Mouse (Mus musculus) intestine, embryonic 15.5 days (tissue): ENCODE data around the gene Negr1. TPM values are rescaled to one million over a fixed set of nuclear protein-coding genes. Genes with fewer than 3 reads are reported as not detected.

Experiments
- ATAC-seq: fragments of 200-750 bp; cut with Nextera tagmentation; 2 replicates; pipeline ENCODE4 v1.8.0; 2017; ENCODE audit warnings: moderate TSS enrichment, moderate library complexity
- H3K27ac ChIP-seq: fragments of 300-500 bp; sonication (generic); 2 replicates; pipeline ENCODE4 v1.5.1; 2015; ENCODE audit warnings: mild to moderate bottlenecking, inconsistent platforms
- H3K27me3 ChIP-seq: fragments of 300-500 bp; sonication (generic); replicated peaks from 2 replicates; pipeline ENCODE4 v1.6.1; 2015; ENCODE audit warnings: inconsistent platforms
- H3K36me3 ChIP-seq: fragments of 300-500 bp; sonication (generic); 2 replicates; pipeline ENCODE4 v1.6.1; 2015; ENCODE audit warnings: inconsistent platforms
- H3K4me1 ChIP-seq: fragments of 300-500 bp; sonication (generic); replicated peaks from 2 replicates; pipeline ENCODE4 v1.6.1; 2015; ENCODE audit warnings: inconsistent platforms
- H3K4me2 ChIP-seq: fragments of 300-500 bp; sonication (generic); replicated peaks from 2 replicates; pipeline ENCODE4 v1.6.1; 2015; ENCODE audit warnings: mild to moderate bottlenecking, inconsistent platforms
- H3K4me3 ChIP-seq: fragments of 300-500 bp; sonication (generic); replicated peaks from 2 replicates; pipeline ENCODE4 v1.5.1; 2015; ENCODE audit warnings: inconsistent platforms
- H3K9ac ChIP-seq: fragments of 300-500 bp; sonication (generic); 2 replicates; pipeline ENCODE4 v1.6.1; 2015; ENCODE audit warnings: inconsistent platforms
- H3K9me3 ChIP-seq: fragments of 300-500 bp; sonication (generic); 2 replicates; pipeline ENCODE4 v1.6.1; 2016; ENCODE audit warnings: inconsistent platforms
- WGBS: fragments of 180-500 bp; shearing (Covaris S2); methylation state at CpG from one replicate; pipeline ENCODE4 v1.1.7; 2015; 5-methylcytosine and 5-hydroxymethylcytosine counted together
- polyA plus RNA-seq: library from polyadenylated mRNA; unstranded; fragments of >200 nt; fragmentation: Nextera tagmentation; extraction: Ambion mirVana; gene quantifications from 2 replicates; pipeline ENCODE4 v1.2.1, GENCODE M21; 2015

Negr1 gene
- polyA plus RNA-seq, 1 experiment from 2014 or later = 3.8 TPM

- Histone ChIP-seq H3K36me3 (no peaks in the 10 kb centered on the region), H3K4me3 (no peak overlapping the region)
These were observed 369.9 kb downstream of the Negr1 start for GRCm38 (mm10) chr3:156931540-156931939.

GRCm38 (mm10) chr3:156934778-156935290, 373.2 kb downstream of the Negr1 start:
- Histone ChIP-seq H3K4me2 (no peak overlapping the region), H3K36me3 (no peaks in the 10 kb centered on the region), H3K27me3 (no peaks in the 10 kb centered on the region), H3K9ac (no peak overlapping the region), H3K4me1 (no peaks in the 10 kb centered on the region), H3K27ac (no peak overlapping the region), H3K4me3 (no peak overlapping the region), H3K9me3 (no peaks in the 10 kb centered on the region)
- ATAC-seq = no peak
- 53% methylated on average over 5 of the region's 5 CpGs for WGBS

More at GRCm38 (mm10) chr3:156931540-156931939, 369.9 kb downstream of the Negr1 start:
- Histone ChIP-seq H3K9me3 (no peaks in the 10 kb centered on the region), H3K27me3 (no peaks in the 10 kb centered on the region), H3K27ac (no peak overlapping the region), H3K9ac (no peak overlapping the region), H3K4me1 (no peaks in the 10 kb centered on the region), H3K4me2 (no peak overlapping the region)
- ATAC-seq = peak; percentile 91
- 87% methylated on average over 1 of the region's 1 CpGs for WGBS

GRCm38 (mm10) chr3:156947404-156947803, 385.8 kb downstream of the Negr1 start:
- H3K27ac ChIP-seq = no peak overlapping the region
- H3K9me3 ChIP-seq = no peaks in the 10 kb centered on the region
- no peak overlapping the region for H3K9ac ChIP-seq
- no peak for ATAC-seq
- no peaks in the 10 kb centered on the region for H3K4me1 ChIP-seq
- WGBS = 70% methylated on average over 6 of the region's 6 CpGs
- no peak overlapping the region for H3K4me2 ChIP-seq
- no peaks in the 10 kb centered on the region for H3K36me3 ChIP-seq
- no peak overlapping the region for H3K4me3 ChIP-seq
- H3K27me3 ChIP-seq = no peaks in the 10 kb centered on the region

GRCm38 (mm10) chr3:156952970-156953369, 391.4 kb downstream of the Negr1 start:
- Histone ChIP-seq H3K27ac (no peak overlapping the region), H3K27me3 (no peaks in the 10 kb centered on the region), H3K4me3 (no peak overlapping the region), H3K4me1 (no peaks in the 10 kb centered on the region), H3K4me2 (no peak overlapping the region), H3K36me3 (no peaks in the 10 kb centered on the region), H3K9ac (no peak overlapping the region), H3K9me3 (no peaks in the 10 kb centered on the region)
- WGBS = 74% methylated on average over 6 of the region's 6 CpGs
- no peak for ATAC-seq

- Histone ChIP-seq H3K9me3 (no peaks in the 10 kb centered on the region), H3K27me3 (no peaks in the 10 kb centered on the region), H3K36me3 (no peaks in the 10 kb centered on the region), H3K9ac (no peak overlapping the region), H3K4me3 (no peak overlapping the region), H3K27ac (no peak overlapping the region), H3K4me2 (no peak overlapping the region), H3K4me1 (no peaks in the 10 kb centered on the region)
- ATAC-seq = no peak
- 81% methylated on average over 4 of the region's 4 CpGs for WGBS
These were observed 393.5 kb downstream of the Negr1 start for GRCm38 (mm10) chr3:156955094-156955493.

- H3K4me2 ChIP-seq = no peak overlapping the region
- H3K4me3 ChIP-seq = no peak overlapping the region
- no peak overlapping the region for H3K9ac ChIP-seq
- H3K27me3 ChIP-seq = no peaks in the 10 kb centered on the region
- H3K36me3 ChIP-seq = no peaks in the 10 kb centered on the region
- no peak for ATAC-seq
- H3K9me3 ChIP-seq = no peaks in the 10 kb centered on the region
- no peaks in the 10 kb centered on the region for H3K4me1 ChIP-seq
- no peak overlapping the region for H3K27ac ChIP-seq
- WGBS = 97% methylated on average over 7 of the region's 7 CpGs
These were observed 397.0 kb downstream of the Negr1 start for GRCm38 (mm10) chr3:156958640-156959039.

- Histone ChIP-seq H3K27me3 (no peaks in the 10 kb centered on the region), H3K9ac (no peak overlapping the region), H3K4me3 (no peak overlapping the region), H3K27ac (no peak overlapping the region), H3K36me3 (no peaks in the 10 kb centered on the region), H3K9me3 (no peaks in the 10 kb centered on the region), H3K4me2 (no peak overlapping the region), H3K4me1 (no peaks in the 10 kb centered on the region)
- no peak for ATAC-seq
- WGBS = 81% methylated on average over 2 of the region's 2 CpGs
These were observed 407.2 kb downstream of the Negr1 start for GRCm38 (mm10) chr3:156968764-156969163.

- H3K36me3 ChIP-seq = no peaks in the 10 kb centered on the region
- H3K27me3 ChIP-seq = no peaks in the 10 kb centered on the region
- no peak overlapping the region for H3K27ac ChIP-seq
- no peak overlapping the region for H3K9ac ChIP-seq
- H3K4me3 ChIP-seq = no peak overlapping the region
- H3K9me3 ChIP-seq = no peaks in the 10 kb centered on the region
- no peak for ATAC-seq
- no peak overlapping the region for H3K4me2 ChIP-seq
- 78% methylated on average over 2 of the region's 2 CpGs for WGBS
- no peaks in the 10 kb centered on the region for H3K4me1 ChIP-seq
These were observed 409.5 kb downstream of the Negr1 start for GRCm38 (mm10) chr3:156971104-156971503.

GRCm38 (mm10) chr3:156976816-156977215, 415.2 kb downstream of the Negr1 start:
- no peaks in the 10 kb centered on the region for H3K9me3 ChIP-seq
- no peaks in the 10 kb centered on the region for H3K36me3 ChIP-seq
- no peaks in the 10 kb centered on the region for H3K27me3 ChIP-seq
- no peaks in the 10 kb centered on the region for H3K4me1 ChIP-seq
- 65% methylated on average over 2 of the region's 2 CpGs for WGBS
- no peak overlapping the region for H3K9ac ChIP-seq
- H3K4me2 ChIP-seq = no peak overlapping the region
- no peak for ATAC-seq
- no peak overlapping the region for H3K4me3 ChIP-seq
- H3K27ac ChIP-seq = no peak overlapping the region

- 57% methylated on average over 11 of the region's 11 CpGs for WGBS
- H3K36me3 ChIP-seq = no peaks in the 10 kb centered on the region
- ATAC-seq = no peak
These were observed 418.6 kb downstream of the Negr1 start for GRCm38 (mm10) chr3:156980042-156980716.

GRCm38 (mm10) chr3:156982102-156982501, 420.5 kb downstream of the Negr1 start:
- Histone ChIP-seq H3K27ac (no peak overlapping the region), H3K4me3 (no peak overlapping the region), H3K4me2 (no peak overlapping the region), H3K9me3 (no peaks in the 10 kb centered on the region), H3K9ac (no peak overlapping the region), H3K27me3 (no peaks in the 10 kb centered on the region), H3K4me1 (no peaks in the 10 kb centered on the region), H3K36me3 (no peaks in the 10 kb centered on the region)
- ATAC-seq = no peak
- WGBS = 42% methylated on average over 4 of the region's 4 CpGs

More at GRCm38 (mm10) chr3:156980042-156980716, 418.6 kb downstream of the Negr1 start:
- Histone ChIP-seq H3K9me3 (no peaks in the 10 kb centered on the region), H3K4me1 (no peaks in the 10 kb centered on the region), H3K4me2 (no peak overlapping the region), H3K9ac (no peak overlapping the region), H3K4me3 (no peak overlapping the region), H3K27ac (no peak overlapping the region), H3K27me3 (no peaks in the 10 kb centered on the region)

GRCm38 (mm10) chr3:156987113-156987512, 425.5 kb downstream of the Negr1 start:
- no peaks in the 10 kb centered on the region for H3K36me3 ChIP-seq
- H3K4me3 ChIP-seq = no peak overlapping the region
- no peaks in the 10 kb centered on the region for H3K4me1 ChIP-seq
- no peak overlapping the region for H3K27ac ChIP-seq
- H3K4me2 ChIP-seq = no peak overlapping the region
- H3K9ac ChIP-seq = no peak overlapping the region
- H3K27me3 ChIP-seq = no peaks in the 10 kb centered on the region
- no peaks in the 10 kb centered on the region for H3K9me3 ChIP-seq
- ATAC-seq = no peak
- WGBS = 87% methylated on average over 3 of the region's 3 CpGs

- 58% methylated on average over 2 of the region's 2 CpGs for WGBS
- Histone ChIP-seq H3K36me3 (no peaks in the 10 kb centered on the region), H3K4me3 (no peak overlapping the region), H3K4me2 (no peak overlapping the region), H3K27me3 (no peaks in the 10 kb centered on the region), H3K9ac (no peak overlapping the region), H3K27ac (no peak overlapping the region), H3K4me1 (no peaks in the 10 kb centered on the region), H3K9me3 (no peaks in the 10 kb centered on the region)
- ATAC-seq = no peak
These were observed 430.6 kb downstream of the Negr1 start for GRCm38 (mm10) chr3:156992171-156992570.
